Mouse (Mus musculus) heart, embryonic 13.5 days (tissue): ENCODE measurements around the gene Mbnl2. TPM values are rescaled to one million over a fixed set of nuclear protein-coding genes. Genes with fewer than 3 reads are reported as not detected.
"Not testable (repeated sequence)": the region's sequence is repeated elsewhere in the genome, so short reads cannot be mapped to it uniquely, and the experiment has no call there.

Experiments
- ATAC-seq: fragments of 200-750 bp; cut with Nextera tagmentation; 2 replicates; pipeline ENCODE4 v1.8.0; 2017; ENCODE audit warnings: moderate TSS enrichment; ENCODE audit not compliant: insufficient number of reproducible peaks, low FRiP score, low TSS enrichment; ENCODE audit errors: extremely low read depth
- H3K27ac ChIP-seq: fragments of 300-500 bp; sonication (generic); replicated peaks from 2 replicates; pipeline ENCODE4 v1.5.1; 2015; ENCODE audit warnings: moderate library complexity, mild to moderate bottlenecking, inconsistent platforms
- H3K27me3 ChIP-seq: fragments of 300-500 bp; sonication (generic); replicated peaks from 2 replicates; pipeline ENCODE4 v1.6.1; 2015; ENCODE audit warnings: mild to moderate bottlenecking, inconsistent platforms
- H3K36me3 ChIP-seq: fragments of 300-500 bp; sonication (generic); 2 replicates; pipeline ENCODE4 v1.6.1; 2015; ENCODE audit warnings: mild to moderate bottlenecking, inconsistent platforms
- H3K4me1 ChIP-seq: fragments of 300-500 bp; sonication (generic); 2 replicates; pipeline ENCODE4 v1.6.1; 2015; ENCODE audit warnings: inconsistent platforms
- H3K4me2 ChIP-seq: fragments of 300-500 bp; sonication (generic); 2 replicates; pipeline ENCODE4 v1.6.1; 2015; ENCODE audit warnings: inconsistent platforms, mild to moderate bottlenecking, moderate library complexity
- H3K4me3 ChIP-seq: fragments of 300-500 bp; sonication (generic); 2 replicates; pipeline ENCODE4 v1.5.1; 2015; ENCODE audit warnings: moderate library complexity, mild to moderate bottlenecking, inconsistent platforms
- H3K9ac ChIP-seq: fragments of 300-500 bp; sonication (generic); 2 replicates; pipeline ENCODE4 v1.6.1; 2015; ENCODE audit warnings: inconsistent platforms, mild to moderate bottlenecking, moderate library complexity
- H3K9me3 ChIP-seq: fragments of 300-500 bp; sonication (generic); 2 replicates; pipeline ENCODE4 v1.6.1; 2016; ENCODE audit warnings: inconsistent platforms
- WGBS: fragments of 180-500 bp; shearing (Covaris S2); methylation state at CpG from one replicate; pipeline ENCODE4 v1.1.7; 2015; ENCODE audit warnings: mixed read lengths; 5-methylcytosine and 5-hydroxymethylcytosine counted together
- polyA plus RNA-seq: library from polyadenylated mRNA; unstranded; fragments of >200 nt; fragmentation: Nextera tagmentation; extraction: Ambion mirVana; gene quantifications from 2 replicates; pipeline ENCODE4 v1.2.1, GENCODE M21; 2015

The Mbnl2 gene
- polyA plus RNA-seq, 1 experiment from 2014 or later: 88.9 TPM

DNA sequence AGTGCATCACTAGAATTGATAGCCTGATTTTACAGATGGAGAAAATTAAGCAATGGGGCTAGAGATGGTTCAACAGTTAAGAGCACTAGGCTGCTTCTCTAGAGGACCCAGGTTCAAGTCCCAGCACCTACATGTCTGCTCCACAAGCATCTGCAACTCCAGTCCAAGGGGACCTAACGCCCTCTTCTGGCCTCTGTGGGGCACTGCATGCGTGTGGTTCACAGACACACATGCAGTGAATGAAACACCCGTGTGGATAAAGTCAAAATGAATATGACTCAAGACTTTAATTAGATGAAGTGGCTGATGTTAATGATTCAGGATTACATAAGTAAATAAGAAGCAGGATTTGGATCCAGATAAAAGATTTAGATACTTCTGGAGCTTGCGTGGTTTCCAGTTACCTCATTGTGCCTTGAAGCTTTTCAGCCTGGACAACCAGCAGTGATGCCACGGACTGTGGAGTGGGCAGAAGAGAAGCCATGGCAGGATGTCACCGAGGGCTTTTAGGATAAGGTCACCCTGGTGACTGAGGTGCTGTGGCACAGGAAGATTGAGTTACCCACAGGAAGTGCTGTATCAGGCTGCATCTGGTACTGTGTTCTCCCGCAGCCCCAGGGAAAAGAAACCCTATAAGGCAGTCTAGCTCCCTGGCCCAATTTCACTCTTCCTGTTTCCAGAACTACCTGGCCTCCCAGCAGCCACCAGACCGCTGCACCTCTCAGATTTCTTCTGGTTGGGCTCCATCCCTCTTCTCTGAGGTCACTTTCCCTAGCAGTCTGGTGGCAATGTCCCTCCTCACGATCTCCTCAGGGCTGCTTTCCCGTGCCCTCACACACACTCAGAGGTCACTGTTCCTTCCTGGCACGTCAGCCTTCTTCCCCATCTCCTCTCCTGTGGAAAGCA lies 72.2 kb downstream of the Mbnl2 start:
- Histone ChIP-seq H3K27ac (peak overlapping the region; percentile 74), H3K4me3 (no peak overlapping the region), H3K4me1 (peaks cover 42% of the 10 kb centered on the region), H3K9ac (peak overlapping the region; percentile 20; the same call in 1 of the 2 replicates), H3K4me2 (no peak overlapping the region), H3K27me3 (no peaks in the 10 kb centered on the region), H3K36me3 (peaks cover 54% of the 10 kb centered on the region), H3K9me3 (peaks cover 8% of the 10 kb centered on the region)
- 61% methylated on average over 11 of the region's 11 CpGs for WGBS
- ATAC-seq: no peak

DNA sequence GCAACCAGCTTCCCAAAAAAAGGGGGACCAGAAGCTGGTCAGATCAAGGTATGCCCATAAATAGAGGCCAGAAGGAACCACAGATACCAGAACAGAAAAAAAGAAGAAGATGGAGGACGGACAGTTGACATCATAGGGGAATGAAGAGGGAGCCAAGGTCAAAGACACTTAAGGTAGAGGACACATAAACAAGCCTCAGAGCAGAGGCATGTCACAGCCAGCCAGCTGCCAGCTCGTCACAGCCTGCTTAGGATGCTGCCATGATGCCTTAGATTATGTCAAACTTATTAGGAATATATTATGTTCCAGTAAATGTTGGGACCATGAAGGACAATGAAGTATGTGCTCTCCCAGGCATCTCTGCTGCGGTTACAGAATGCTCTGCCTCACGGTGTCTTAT lies 73.9 kb downstream of the Mbnl2 start:
- Histone ChIP-seq H3K9ac (no peak overlapping the region), H3K4me1 (peaks cover 59% of the 10 kb centered on the region), H3K27me3 (no peaks in the 10 kb centered on the region), H3K27ac (peak overlapping the region; percentile 74), H3K4me3 (no peak overlapping the region), H3K36me3 (peaks cover 46% of the 10 kb centered on the region), H3K9me3 (peaks cover 8% of the 10 kb centered on the region), H3K4me2 (no peak overlapping the region)
- WGBS: 66% methylated on average over 4 of the region's 4 CpGs
- no peak for ATAC-seq

DNA sequence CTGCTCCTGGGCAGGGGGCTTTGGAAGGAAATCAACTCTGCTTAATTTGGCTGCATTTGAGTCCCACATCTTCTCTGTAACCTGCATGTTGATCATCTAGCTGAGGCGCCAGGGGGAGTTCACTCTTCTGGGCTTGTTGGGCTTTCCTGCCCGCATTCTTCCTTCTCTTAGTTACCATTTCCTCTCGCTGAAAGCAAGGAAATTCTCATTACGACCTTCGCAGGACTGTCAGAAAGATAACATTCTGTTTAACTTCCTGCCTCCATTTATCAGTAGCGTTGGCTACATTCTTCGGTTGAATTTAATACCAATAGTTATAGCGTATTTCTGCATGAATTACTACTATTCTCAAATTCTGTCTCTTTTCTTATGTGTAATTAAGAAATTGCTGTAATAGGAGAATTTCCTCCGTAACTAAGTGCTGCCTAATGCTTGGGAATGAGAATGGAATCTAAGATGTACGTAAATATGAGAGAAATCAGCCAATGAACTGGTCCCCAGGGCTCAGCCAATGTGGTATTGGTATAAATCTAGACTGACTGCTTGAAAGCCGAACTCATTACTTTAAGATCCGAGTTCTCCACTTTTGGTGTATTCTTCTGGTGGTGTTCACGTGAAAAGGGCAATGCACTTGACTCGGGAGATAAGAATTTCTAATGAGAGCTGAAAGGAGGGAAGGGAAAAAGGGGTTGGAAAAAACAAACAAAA lies 76.8 kb downstream of the Mbnl2 start:
- ATAC-seq: no peak
- Histone ChIP-seq H3K4me3 (no peak overlapping the region), H3K36me3 (peaks cover 21% of the 10 kb centered on the region), H3K27me3 (no peaks in the 10 kb centered on the region), H3K9ac (peak overlapping the region; percentile 25; the same call in 1 of the 2 replicates), H3K9me3 (no peaks in the 10 kb centered on the region), H3K4me2 (peak overlapping the region; percentile 55), H3K4me1 (peaks cover 83% of the 10 kb centered on the region), H3K27ac (peak overlapping the region; percentile 94)
- 34% methylated on average over 14 of the region's 14 CpGs for WGBS

DNA sequence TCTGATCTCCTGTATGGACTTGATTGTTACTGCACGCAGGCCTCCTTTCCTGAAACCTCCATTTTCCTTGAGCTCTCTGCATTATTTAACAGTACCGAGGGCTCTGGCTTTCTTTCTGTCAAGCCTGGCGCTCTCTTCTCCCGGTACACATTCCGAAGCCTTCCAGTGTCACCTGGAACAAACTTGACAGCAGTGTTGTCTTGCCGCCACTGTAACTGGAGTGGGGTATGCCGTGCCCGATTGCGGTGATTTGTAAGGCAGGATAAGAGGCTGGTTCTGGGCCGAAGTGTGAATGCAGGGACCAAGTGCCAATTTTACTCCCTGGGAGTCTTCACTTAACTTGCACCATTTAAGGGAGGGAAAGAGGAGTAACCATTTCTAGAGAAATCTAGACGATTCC lies 77.7 kb downstream of the Mbnl2 start:
- Histone ChIP-seq H3K4me3 (no peak overlapping the region), H3K27ac (peak overlapping the region; percentile 94), H3K9me3 (no peaks in the 10 kb centered on the region), H3K4me2 (peak overlapping the region; percentile 55), H3K36me3 (peaks cover 16% of the 10 kb centered on the region), H3K27me3 (no peaks in the 10 kb centered on the region), H3K4me1 (peaks cover 74% of the 10 kb centered on the region), H3K9ac (peak overlapping the region; percentile 60)
- WGBS: 15% methylated on average over 11 of the region's 11 CpGs
- ATAC-seq: no peak

DNA sequence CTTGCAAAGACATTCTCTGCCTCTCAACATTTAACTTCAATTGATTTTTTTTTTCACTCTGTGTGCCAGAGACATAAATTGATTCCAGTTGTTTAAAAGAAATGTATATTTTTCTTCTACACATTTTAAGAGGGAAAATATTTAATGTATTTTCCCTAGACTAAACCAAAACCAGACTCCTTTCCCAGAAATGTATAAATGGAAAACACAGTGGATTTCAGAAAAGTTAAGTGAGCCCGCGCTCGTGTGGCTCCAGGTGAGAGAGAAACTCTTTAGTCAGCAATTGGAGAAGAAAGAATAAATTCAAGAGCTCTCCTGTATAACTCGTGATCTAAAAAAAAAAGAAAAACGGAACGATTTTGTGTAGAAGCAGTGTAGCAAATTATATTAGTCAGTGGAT lies 79.1 kb downstream of the Mbnl2 start:
- Histone ChIP-seq H3K4me3 (no peak overlapping the region), H3K27ac (peak overlapping the region; percentile 94), H3K9ac (peak overlapping the region; percentile 40; the same call in 1 of the 2 replicates), H3K36me3 (peaks cover 13% of the 10 kb centered on the region), H3K9me3 (no peaks in the 10 kb centered on the region), H3K4me1 (peaks cover 60% of the 10 kb centered on the region), H3K4me2 (peak overlapping the region; percentile 58), H3K27me3 (no peaks in the 10 kb centered on the region)
- 63% methylated on average over 6 of the region's 6 CpGs for WGBS
- no peak for ATAC-seq

DNA sequence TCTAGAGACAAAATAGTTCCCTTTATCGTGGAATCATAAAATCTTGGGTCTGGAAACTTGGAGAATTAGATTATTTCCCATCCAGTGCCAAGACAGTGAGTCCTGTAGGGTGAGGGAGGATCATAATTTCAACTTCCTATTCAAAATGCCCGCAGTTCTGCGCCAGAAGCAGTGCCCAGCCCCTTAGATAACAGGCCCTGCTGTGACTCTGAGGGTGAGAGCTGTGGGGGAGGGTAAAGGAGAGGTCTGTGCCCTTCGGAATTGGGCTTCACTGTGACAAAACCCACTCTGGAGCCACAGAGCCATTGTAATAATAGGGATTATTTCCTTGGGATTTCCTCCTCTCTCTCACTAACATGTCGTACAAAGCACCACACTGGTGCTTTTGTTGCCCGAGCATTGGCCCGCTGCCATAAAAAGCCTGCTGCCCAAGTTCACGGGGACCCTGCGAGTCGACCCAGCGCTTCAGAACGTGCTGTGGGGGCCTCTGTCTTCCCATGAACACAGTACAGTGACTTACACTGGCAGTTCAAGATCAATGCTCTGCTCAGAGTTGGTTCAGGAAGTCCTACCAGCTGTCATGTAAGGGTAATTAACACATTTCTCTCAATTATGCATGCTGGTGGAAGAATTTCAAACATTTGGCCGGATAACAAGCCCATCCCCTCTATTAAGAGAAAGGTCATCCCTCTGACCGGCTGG lies 79.7 kb downstream of the Mbnl2 start:
- peak; percentile 39; the same call in 1 of the 2 replicates for ATAC-seq
- peak overlapping the region; percentile 76 for H3K9ac ChIP-seq
- H3K36me3 ChIP-seq: peaks cover 13% of the 10 kb centered on the region
- no peaks in the 10 kb centered on the region for H3K27me3 ChIP-seq
- peaks cover 59% of the 10 kb centered on the region for H3K4me1 ChIP-seq
- peak overlapping the region; percentile 23 for H3K4me3 ChIP-seq
- peak overlapping the region; percentile 58 for H3K4me2 ChIP-seq
- H3K9me3 ChIP-seq: no peaks in the 10 kb centered on the region
- peak overlapping the region; percentile 94 for H3K27ac ChIP-seq
- WGBS: 10% methylated on average over 14 of the region's 14 CpGs

DNA sequence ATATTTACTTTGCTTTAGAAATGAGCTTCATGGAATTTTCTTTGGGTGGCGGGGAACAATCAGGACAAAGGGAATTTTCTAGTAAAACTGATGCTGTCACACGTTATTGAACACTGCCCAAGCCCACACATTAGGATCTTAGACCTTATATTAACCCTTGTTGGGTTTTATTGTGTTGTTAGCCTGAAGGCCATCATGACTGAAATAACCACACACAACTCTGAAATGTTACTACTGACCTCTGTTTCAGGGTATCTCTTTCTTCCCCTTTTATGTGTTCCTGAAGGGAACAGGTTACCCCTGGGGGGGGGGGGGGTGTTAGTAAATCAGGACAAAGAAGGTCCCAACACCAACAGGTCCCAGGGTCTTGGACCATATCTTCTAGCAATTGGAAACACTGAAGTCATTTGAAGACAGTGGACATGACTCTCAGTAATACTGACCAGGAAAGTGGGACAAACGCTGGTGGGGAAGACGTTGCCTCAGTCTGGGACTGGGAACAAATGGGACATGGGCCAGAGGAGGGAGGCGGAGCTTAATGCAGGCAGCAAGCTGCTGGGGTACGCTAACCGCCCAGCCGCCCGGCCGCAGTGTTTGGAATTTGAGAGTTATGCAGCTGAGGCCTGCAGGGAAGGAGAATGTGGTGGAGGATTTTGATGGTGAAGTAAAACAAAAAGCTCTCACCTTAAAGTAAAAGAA lies 80.4 kb downstream of the Mbnl2 start:
- peak; percentile 28; the same call in 1 of the 2 replicates for ATAC-seq
- WGBS: 65% methylated on average over 10 of the region's 10 CpGs
- no peak overlapping the region for H3K4me3 ChIP-seq

DNA sequence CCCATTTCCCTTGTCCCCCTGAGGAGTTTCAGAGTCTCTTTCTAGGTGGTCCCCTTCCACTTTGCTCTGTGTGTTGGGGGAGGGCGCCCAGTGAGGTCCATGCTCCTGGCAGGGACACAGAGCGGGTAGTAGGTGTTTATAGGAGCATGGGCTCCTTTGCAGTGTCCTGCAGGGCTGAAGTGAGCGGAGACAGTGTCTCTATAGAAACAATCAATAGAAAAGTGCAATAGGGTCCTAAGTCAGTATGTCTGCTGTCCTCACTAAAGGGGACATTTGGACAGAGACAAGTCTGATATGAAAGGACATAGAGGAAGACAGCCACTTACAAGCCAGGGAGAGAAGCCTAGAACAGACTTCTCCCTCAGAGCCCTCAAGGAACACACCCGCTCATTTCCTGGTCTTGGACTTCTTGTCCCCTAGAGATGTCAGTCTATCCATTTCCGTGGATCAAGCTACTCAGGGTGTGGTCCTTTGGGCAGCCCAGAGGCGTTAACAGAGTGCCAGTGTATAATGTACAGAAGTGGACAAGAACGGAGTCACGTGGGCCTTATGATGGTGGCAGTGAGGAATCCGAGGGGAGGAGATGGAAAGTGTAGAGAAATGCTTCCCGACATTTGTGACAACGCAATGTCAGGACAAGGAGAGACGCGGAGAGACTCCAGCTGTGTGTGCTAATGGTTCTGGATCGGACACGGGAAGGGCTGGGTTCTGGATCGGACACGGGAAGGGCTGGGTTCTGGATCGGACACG lies 82.0 kb downstream of the Mbnl2 start:
- H3K27me3 ChIP-seq: no peaks in the 10 kb centered on the region
- no peak overlapping the region for H3K27ac ChIP-seq
- no peaks in the 10 kb centered on the region for H3K9me3 ChIP-seq
- ATAC-seq: no peak
- WGBS: 88% methylated on average over 19 of the region's 19 CpGs
- no peak overlapping the region for H3K9ac ChIP-seq
- H3K36me3 ChIP-seq: peaks cover 17% of the 10 kb centered on the region
- no peak overlapping the region for H3K4me3 ChIP-seq
- H3K4me2 ChIP-seq: no peak overlapping the region
- H3K4me1 ChIP-seq: peaks cover 57% of the 10 kb centered on the region

More for the DNA sequence above, 80.4 kb downstream of the Mbnl2 start:
- Histone ChIP-seq H3K4me2 (peak overlapping the region; percentile 58), H3K9me3 (no peaks in the 10 kb centered on the region), H3K27me3 (no peaks in the 10 kb centered on the region), H3K36me3 (peaks cover 14% of the 10 kb centered on the region), H3K4me1 (peaks cover 64% of the 10 kb centered on the region), H3K9ac (peak overlapping the region; percentile 76), H3K27ac (peak overlapping the region; percentile 94)

DNA sequence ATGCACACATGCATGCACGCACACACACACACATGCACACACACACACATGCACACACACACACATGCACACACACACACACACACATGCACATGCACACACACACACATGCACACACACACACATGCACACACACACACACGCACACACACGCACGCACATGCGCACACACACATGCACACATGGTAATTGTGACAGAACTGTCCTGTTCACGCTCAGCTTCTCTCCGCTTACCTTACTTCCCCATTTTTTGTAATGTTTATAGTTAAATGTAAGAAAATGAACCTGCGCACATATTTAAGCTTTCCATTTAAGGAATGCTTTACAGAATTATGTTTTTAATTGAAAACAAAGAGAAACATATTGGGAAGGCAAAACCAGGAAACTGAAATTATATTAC lies 84.1 kb downstream of the Mbnl2 start:
- not testable (repeated sequence) for H3K4me3 ChIP-seq, H3K4me2 ChIP-seq, ATAC-seq, H3K27ac ChIP-seq, H3K9ac ChIP-seq, H3K9me3 ChIP-seq, H3K27me3 ChIP-seq
- peaks cover 20% of the 10 kb centered on the region for H3K36me3 ChIP-seq
- 97% methylated on average over 8 of the region's 8 CpGs for WGBS
- H3K4me1 ChIP-seq: peaks cover 49% of the 10 kb centered on the region

DNA sequence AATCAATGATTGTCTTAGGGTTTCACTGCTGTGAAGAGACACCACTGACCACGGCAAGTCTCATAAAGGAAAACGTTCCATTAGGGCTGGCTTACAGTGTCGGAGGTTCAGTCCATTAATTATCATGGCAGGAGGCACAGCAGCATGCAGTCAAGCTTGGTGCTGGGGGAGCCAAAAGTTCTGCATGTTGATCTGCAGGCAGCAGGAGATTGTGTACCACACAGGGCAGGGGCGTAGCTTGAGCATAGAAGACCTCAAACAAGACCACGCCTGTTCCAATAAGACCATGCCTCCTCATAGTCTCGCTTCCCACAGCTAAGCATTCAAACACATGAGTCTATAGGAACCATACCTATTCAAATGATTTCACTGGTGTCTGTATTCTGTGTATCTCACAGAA lies 85.7 kb downstream of the Mbnl2 start:
- H3K36me3 ChIP-seq: peaks cover 20% of the 10 kb centered on the region
- 82% methylated on average over 6 of the region's 6 CpGs for WGBS
- H3K4me3 ChIP-seq: no peak overlapping the region
- no peak overlapping the region for H3K9ac ChIP-seq
- H3K9me3 ChIP-seq: no peaks in the 10 kb centered on the region
- no peak overlapping the region for H3K27ac ChIP-seq
- no peaks in the 10 kb centered on the region for H3K27me3 ChIP-seq
- no peak overlapping the region for H3K4me2 ChIP-seq
- ATAC-seq: no peak
- peaks cover 40% of the 10 kb centered on the region for H3K4me1 ChIP-seq
